Mouse (Mus musculus) CH12.LX (cell line): ENCODE results near the gene Zfhx3. TPM values are rescaled to one million over a fixed set of nuclear protein-coding genes. Genes with fewer than 3 reads are reported as not detected.

Experiments
- DNase-seq: peaks from one replicate; pipeline ENCODE4 v3.0.0-alpha.2; 2013; ENCODE audit errors: extremely low read depth
- H3K27ac ChIP-seq: 2 replicates; pipeline ENCODE4 v1.5.1; 2012; ENCODE audit warnings: low read depth, mild to moderate bottlenecking, control low read depth, moderate library complexity; ENCODE audit not compliant: insufficient read depth
- H3K27me3 ChIP-seq: replicated peaks from 2 replicates; pipeline ENCODE3; 2012; ENCODE audit warnings: inconsistent platforms
- H3K36me3 ChIP-seq, 2 experiments: replicated peaks in 1 of 2; 2 replicates each; pipeline versions ENCODE3 to v1.6.1; 2012; ENCODE audit warnings: inconsistent platforms in 1 of 2, low read length in 1 of 2, mild to moderate bottlenecking in 1 of 2, mixed read lengths in 1 of 2, moderate library complexity in 1 of 2; ENCODE audit not compliant: control insufficient read depth in 1 of 2, insufficient read depth in 1 of 2
- H3K4me1 ChIP-seq, 2 experiments: 2 replicates each; pipeline ENCODE4 v1.6.1; 2012; ENCODE audit warnings: inconsistent platforms in 1 of 2, moderate library complexity in 1 of 2; ENCODE audit not compliant: insufficient read depth in 2 of 2, control insufficient read depth in 1 of 2
- H3K4me2 ChIP-seq: 2 replicates; pipeline ENCODE4 v1.6.1; 2012; ENCODE audit warnings: low read depth, mild to moderate bottlenecking, control low read depth; ENCODE audit not compliant: poor library complexity, insufficient read depth, severe bottlenecking
- H3K4me3 ChIP-seq, 3 experiments: fragments of 150-350 bp in 1 of 3; sonication (generic) in 1 of 3; replicated peaks in 1 of 3; 2 replicates each; pipeline versions ENCODE3 to v1.5.1; 2011 to 2012; ENCODE audit warnings: low read depth in 2 of 3, low read length in 2 of 3, mild to moderate bottlenecking in 2 of 3, moderate library complexity in 2 of 3, control low read depth in 1 of 3, improper control_type of control experiment in 1 of 3, inconsistent platforms in 1 of 3, mixed read lengths in 1 of 3; ENCODE audit not compliant: poor library complexity in 1 of 3
- H3K79me2 ChIP-seq: replicated peaks from 2 replicates; pipeline ENCODE4 v1.6.1; 2012; ENCODE audit warnings: mild to moderate bottlenecking, moderate library complexity; ENCODE audit not compliant: control insufficient read depth, poor library complexity, insufficient read depth, severe bottlenecking; ENCODE audit errors: extremely low read depth
- H3K9ac ChIP-seq: 2 replicates; pipeline ENCODE4 v1.6.1; 2012; ENCODE audit warnings: low read depth, mild to moderate bottlenecking, control low read depth, moderate library complexity; ENCODE audit not compliant: insufficient read depth
- H3K9me3 ChIP-seq: replicated peaks from 2 replicates; pipeline ENCODE3; 2012; ENCODE audit warnings: low read length, inconsistent platforms, mixed read lengths
- BHLHE40 ChIP-seq: IDR thresholded peaks from 2 replicates; pipeline ENCODE4 v1.6.1; 2011; ENCODE audit warnings: mild to moderate bottlenecking, low read depth, low read length, improper control_type of control experiment
- CHD1 ChIP-seq: IDR thresholded peaks from 2 replicates; pipeline ENCODE4 v1.6.1; 2012; ENCODE audit warnings: low read depth, low read length, improper control_type of control experiment, inconsistent platforms
- CHD2 ChIP-seq: IDR thresholded peaks from 2 replicates; pipeline ENCODE4 v1.6.1; 2011; ENCODE audit warnings: low read length, improper control_type of control experiment
- CTCF ChIP-seq, 2 experiments: IDR thresholded peaks in 1 of 2; conservative IDR thresholded peaks in 1 of 2; 2 replicates each; pipeline ENCODE4 v1.5.1; 2011 to 2012; ENCODE audit warnings: low read depth in 2 of 2, low read length in 2 of 2, improper control_type of control experiment in 1 of 2, inconsistent platforms in 1 of 2, mild to moderate bottlenecking in 1 of 2, moderate library complexity in 1 of 2
- E2F4 ChIP-seq: IDR thresholded peaks from 2 replicates; pipeline ENCODE4 v1.6.1; 2011; ENCODE audit warnings: low read depth, low read length, improper control_type of control experiment; ENCODE audit not compliant: insufficient replicate concordance
- EP300 ChIP-seq: IDR thresholded peaks from 2 replicates; pipeline ENCODE4 v1.6.1; 2011; ENCODE audit warnings: low read length, improper control_type of control experiment
- GABPA ChIP-seq: IDR thresholded peaks from 2 replicates; pipeline ENCODE4 v1.6.1; 2012; ENCODE audit warnings: low read depth, low read length, improper control_type of control experiment, inconsistent platforms; ENCODE audit not compliant: insufficient replicate concordance
- HCFC1 ChIP-seq: IDR thresholded peaks from 2 replicates; pipeline ENCODE4 v1.6.1; 2012; ENCODE audit warnings: low read depth, mild to moderate bottlenecking, inconsistent platforms, low read length, improper control_type of control experiment
- JUN ChIP-seq: IDR thresholded peaks from 2 replicates; pipeline ENCODE4 v1.6.1; 2011; ENCODE audit warnings: low read depth, mild to moderate bottlenecking, low read length, improper control_type of control experiment, moderate library complexity; ENCODE audit not compliant: insufficient read depth
- MAFK ChIP-seq: IDR thresholded peaks from 2 replicates; pipeline ENCODE4 v1.6.1; 2011; ENCODE audit warnings: low read length, improper control_type of control experiment; ENCODE audit not compliant: insufficient replicate concordance
- MXI1 ChIP-seq: IDR thresholded peaks from 2 replicates; pipeline ENCODE4 v1.6.1; 2011; ENCODE audit warnings: mild to moderate bottlenecking, low read depth, low read length, improper control_type of control experiment
- MYC ChIP-seq: IDR thresholded peaks from 2 replicates; pipeline ENCODE4 v1.6.1; 2011; ENCODE audit warnings: low read depth, mild to moderate bottlenecking, improper control_type of control experiment, low read length
- NRF1 ChIP-seq: IDR thresholded peaks from 2 replicates; pipeline ENCODE4 v1.6.1; 2014; ENCODE audit warnings: low read depth, mild to moderate bottlenecking, inconsistent platforms, low read length, improper control_type of control experiment, moderate library complexity
- UBTF ChIP-seq: IDR thresholded peaks from 2 replicates; pipeline ENCODE4 v1.6.1; 2012; ENCODE audit warnings: low read depth, mild to moderate bottlenecking, inconsistent platforms, low read length, improper control_type of control experiment, moderate library complexity
- USF2 ChIP-seq: conservative IDR thresholded peaks from 2 replicates; pipeline ENCODE4 v1.6.1; 2011; ENCODE audit warnings: low read depth, low read length, improper control_type of control experiment
- ZKSCAN1 ChIP-seq: IDR thresholded peaks from 2 replicates; pipeline ENCODE4 v1.6.1; 2012; ENCODE audit warnings: low read depth, inconsistent platforms, low read length, improper control_type of control experiment, borderline replicate concordance
- dilution Hi-C: fragments of 300-500 bp; cut with MboI; formaldehyde crosslinking; loops from 2 replicates; pipeline ENCODE4 v1.14.3; 2020; ENCODE audit warnings: low sequenced_read_pairs; ENCODE audit not compliant: extremely low pct_unique_long_range_greater_than_20kb, extremely low pct_ligation_motif_present
- in situ Hi-C: fragments of 300-500 bp; cut with MboI; formaldehyde crosslinking; loops from 3 replicates; pipeline ENCODE4 v1.14.3; 2019; ENCODE audit warnings: low sequenced_read_pairs, low pct_ligation_motif_present, low pct_unique_long_range_greater_than_20kb, mixed read lengths
- polyA plus RNA-seq: library from polyadenylated mRNA; unstranded; fragments of >175 nt; gene quantifications from 2 replicates; pipeline ENCODE4 v1.2.1, GENCODE M21; 2012; ENCODE audit warnings: low read depth; ENCODE audit not compliant: insufficient read length
- total RNA-seq, 2 experiments: library from RNA; depleted of rRNA; stranded (reverse); fragments of 300-350 nt in 1 of 2; fragments of >200 nt in 1 of 2; gene quantifications; 2 replicates each; pipeline ENCODE4 v1.2.3; 2012 to 2014

The Zfhx3 gene
- total and polyA plus RNA-seq, 3 experiments, result 0.05 to 0.76 (median 0.68) TPM

- dilution Hi-C loops (no loop called here), in situ Hi-C loops (no loop called here)
- no peaks in the 10 kb centered on the region for H3K36me3 ChIP-seq
- peaks cover 0 to 12% of the 10 kb centered on the region in 2 experiments; a peak in 2 of 4 replicates for H3K4me1 ChIP-seq
- no peaks in the 10 kb centered on the region for H3K27me3 ChIP-seq
- no peak overlapping the region for H3K4me2 ChIP-seq
- TF ChIP-seq MYC (no peak), CTCF (conservative IDR thresholded peaks at IDR 0.05 in 1 of 2, IDR thresholded peaks at IDR 0.05 in 1 of 2; ENCODE audit: low read depth in 2 of 2, low read length in 2 of 2) (no peak), E2F4 (no peak), MAFK (no peak), UBTF (no peak), CHD1 (no peak), CHD2 (no peak), GABPA (no peak), HCFC1 (no peak), ZKSCAN1 (no peak), USF2 (no peak), EP300 (no peak)
- H3K27ac ChIP-seq, result no peak overlapping the region
- no peak overlapping the region for H3K9ac ChIP-seq
- H3K79me2 ChIP-seq, result no peaks in the 10 kb centered on the region
- H3K9me3 ChIP-seq, result no peaks in the 10 kb centered on the region
- no peak for DNase-seq
- H3K4me3 ChIP-seq, result no peak overlapping the region
These were observed 925.2 kb downstream of the Zfhx3 start for GRCm38 (mm10) chr8:108867482-108868258.

- Histone ChIP-seq H3K27ac (no peak overlapping the region), H3K27me3 (no peaks in the 10 kb centered on the region), H3K79me2 (no peaks in the 10 kb centered on the region), H3K4me2 (no peak overlapping the region), H3K4me1 (peaks cover 0 to 12% of the 10 kb centered on the region in 2 experiments; a peak in 2 of 4 replicates), H3K9me3 (no peaks in the 10 kb centered on the region), H3K36me3 (no peaks in the 10 kb centered on the region), H3K4me3 (no peak overlapping the region), H3K9ac (no peak overlapping the region)
- TF ChIP-seq JUN (no peak), USF2 (no peak), NRF1 (no peak), BHLHE40 (no peak), MXI1 (no peak)
- dilution Hi-C loops (no loop called here), in situ Hi-C loops (no loop called here)
- no peak for DNase-seq
These were observed 926.0 kb downstream of the Zfhx3 start for GRCm38 (mm10) chr8:108868259-108869090.
